Mouse (Mus musculus): ENCODE results near the gene Itgax. TPM values are rescaled to one million over a fixed set of nuclear protein-coding genes. Genes with fewer than 3 reads are reported as not detected.

Gene Itgax
- polyA plus RNA-seq (2014; fragmentation: Nextera tagmentation; extraction: Ambion mirVana) = not detected in 2 replicates

DNA sequence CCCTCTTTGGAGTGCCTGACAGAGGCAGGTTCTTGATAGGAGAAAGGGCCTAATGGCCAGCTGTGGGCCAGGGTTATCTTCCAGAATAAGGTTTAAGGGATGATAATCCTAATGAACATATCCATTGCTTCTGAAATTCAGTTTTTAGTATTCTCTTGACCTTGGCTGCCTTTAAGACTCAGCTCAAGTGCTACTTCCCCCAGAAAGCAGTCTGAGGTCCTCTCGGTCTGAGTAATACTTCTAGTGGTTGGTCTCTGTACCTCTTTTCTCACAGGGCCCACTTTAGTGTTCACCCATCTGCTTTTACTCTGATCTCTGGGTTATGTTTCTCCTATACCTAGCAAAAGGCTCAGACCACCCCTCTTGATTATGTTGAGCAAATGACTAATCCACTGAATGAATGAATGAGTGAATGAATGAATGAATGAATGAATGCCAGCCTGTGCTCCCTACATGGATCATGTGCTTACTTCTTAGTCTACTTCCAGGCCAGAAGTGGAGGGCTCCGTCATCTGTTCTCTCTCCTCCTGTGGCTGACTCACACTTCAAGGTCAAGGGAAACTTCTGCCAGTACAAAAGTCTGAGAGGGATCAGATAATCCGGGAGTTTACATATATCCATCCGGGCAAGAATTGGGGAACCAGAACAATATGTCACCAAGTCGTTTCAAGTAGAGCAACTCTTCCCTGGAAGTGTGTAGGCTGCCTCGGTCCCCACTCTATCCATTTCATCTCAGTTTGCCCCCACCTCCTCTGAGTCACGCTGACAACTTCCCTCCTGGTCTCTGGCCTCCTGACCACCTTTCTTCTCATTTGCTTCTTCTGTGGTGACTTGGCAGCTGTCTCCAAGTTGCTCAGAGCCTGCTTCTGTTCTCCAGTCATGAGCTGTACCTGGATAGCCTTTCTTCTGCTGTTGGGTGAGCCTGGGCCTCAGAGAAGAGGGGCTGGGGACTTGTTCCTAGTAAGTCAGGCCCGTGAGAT, at the start of gene Itgax:
Gene Itgax (plus strand): TSS at position 807 of the 980 bp plus-strand sequence.
- H3K36me3 ChIP-seq (ENCODE audit: control insufficient read depth, insufficient read depth, low read length) = no peaks in the 10 kb centered on the region
- no peak within 1 kb of the TSS for H3K4me3 ChIP-seq (ENCODE audit: low read depth, low read length)
- H3K4me2 ChIP-seq (ENCODE audit: low read depth) = no peak within 1 kb of the TSS
- no peak for ATAC-seq (ENCODE audit: insufficient read depth, low FRiP score, low TSS enrichment)
- WGBS = 89% methylated on average over 8 of the region's 8 CpGs
- H3K9me3 ChIP-seq (ENCODE audit: control insufficient read depth, low read length) = no peaks in the 10 kb centered on the region
- H3K27ac ChIP-seq (ENCODE audit: low read depth, low read length) = no peak within 1 kb of the TSS
- H3K27me3 ChIP-seq (ENCODE audit: control insufficient read depth, insufficient read depth, low read length) = no peaks in the 10 kb centered on the region
- no peak within 1 kb of the TSS for H3K9ac ChIP-seq (ENCODE audit: low read length)
- DNase-seq (ENCODE audit: low spot score) = no peak
- H3K4me1 ChIP-seq (ENCODE audit: control insufficient read depth, insufficient read depth, low read length) = no peaks in the 10 kb centered on the region

DNA sequence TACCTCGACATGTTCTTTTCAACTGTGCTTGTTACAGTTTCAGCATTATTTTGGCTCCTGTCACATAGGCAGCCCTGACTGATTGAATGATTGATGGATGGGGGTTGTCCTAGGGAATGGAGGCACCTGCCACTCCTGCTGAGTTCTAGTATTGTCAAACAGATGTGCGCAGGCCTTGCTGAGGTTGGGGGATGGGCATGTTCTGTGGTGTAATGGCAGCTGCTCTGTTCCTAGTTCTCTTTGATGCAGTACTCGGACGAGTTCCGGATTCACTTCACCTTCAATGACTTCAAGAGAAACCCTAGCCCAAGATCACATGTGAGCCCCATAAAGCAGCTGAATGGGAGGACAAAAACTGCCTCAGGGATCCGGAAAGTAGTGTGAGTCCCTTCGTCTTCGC, 49.3 kb upstream of the Itgax start:
- no peaks in the 10 kb centered on the region for H3K27me3 ChIP-seq (ENCODE audit: control insufficient read depth, insufficient read depth, low read length)
- no peaks in the 10 kb centered on the region for H3K4me1 ChIP-seq (ENCODE audit: control insufficient read depth, insufficient read depth, low read length)
- no peak for ATAC-seq (ENCODE audit: insufficient read depth, low FRiP score, low TSS enrichment)
- DNase-seq (ENCODE audit: low spot score) = no peak
- H3K27ac ChIP-seq (ENCODE audit: low read depth, low read length) = no peak overlapping the region
- H3K4me3 ChIP-seq (ENCODE audit: low read depth, low read length) = no peak overlapping the region
- WGBS = 72% methylated on average over 8 of the region's 8 CpGs
- H3K4me2 ChIP-seq (ENCODE audit: low read depth) = no peak overlapping the region
- H3K9me3 ChIP-seq (ENCODE audit: control insufficient read depth, low read length) = no peaks in the 10 kb centered on the region
- no peaks in the 10 kb centered on the region for H3K36me3 ChIP-seq (ENCODE audit: control insufficient read depth, insufficient read depth, low read length)
- no peak overlapping the region for H3K9ac ChIP-seq (ENCODE audit: low read length)

DNA sequence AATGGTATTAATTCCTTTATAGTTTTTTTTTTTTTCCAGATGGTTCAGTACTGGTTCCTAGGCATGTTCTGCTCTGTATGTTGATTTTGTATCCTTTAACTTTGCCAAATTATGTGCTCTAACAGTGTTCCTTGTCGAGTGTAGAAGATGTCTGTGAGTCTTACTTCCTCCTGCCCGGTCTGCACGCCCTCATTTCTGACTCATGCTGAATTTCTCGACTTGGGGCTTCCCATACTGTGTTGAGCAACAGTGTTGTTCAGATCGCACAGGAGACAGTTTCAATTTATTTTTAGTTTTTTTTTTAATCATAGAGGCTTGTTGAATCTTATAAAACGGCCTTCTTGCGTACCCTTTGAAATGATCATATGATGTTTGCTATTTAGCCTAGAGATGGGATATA, 40.2 kb upstream of the Itgax start:
- Histone ChIP-seq H3K9ac (ENCODE audit: low read length) (no peak overlapping the region), H3K27me3 (ENCODE audit: control insufficient read depth, insufficient read depth, low read length) (no peaks in the 10 kb centered on the region), H3K36me3 (ENCODE audit: control insufficient read depth, insufficient read depth, low read length) (no peaks in the 10 kb centered on the region), H3K9me3 (ENCODE audit: control insufficient read depth, low read length) (no peaks in the 10 kb centered on the region), H3K4me3 (ENCODE audit: low read depth, low read length) (no peak overlapping the region), H3K4me1 (ENCODE audit: control insufficient read depth, insufficient read depth, low read length) (no peaks in the 10 kb centered on the region), H3K4me2 (ENCODE audit: low read depth) (no peak overlapping the region), H3K27ac (ENCODE audit: low read depth, low read length) (no peak overlapping the region)
- ATAC-seq (ENCODE audit: insufficient read depth, low FRiP score, low TSS enrichment) = no peak
- 92% methylated on average over 7 of the region's 7 CpGs for WGBS
- DNase-seq (ENCODE audit: low spot score) = no peak

DNA sequence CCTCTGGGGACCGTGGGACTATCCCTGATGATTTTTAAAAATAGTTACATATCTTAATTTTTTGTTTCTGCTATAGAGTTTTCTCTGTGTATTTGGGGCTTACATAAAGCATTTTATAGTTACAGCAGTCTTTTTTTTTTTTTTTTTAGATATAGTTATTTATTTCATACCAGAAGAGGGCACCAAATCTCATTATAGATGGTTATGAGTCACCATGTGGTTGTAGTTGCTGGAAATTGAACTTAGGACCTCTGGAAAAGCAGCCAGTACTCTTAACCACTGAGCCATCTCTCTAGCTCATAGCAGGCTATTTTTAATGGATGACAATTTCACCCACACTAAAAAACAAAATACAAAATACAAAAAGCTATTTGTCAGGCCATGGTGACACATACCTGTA, 31.2 kb upstream of the Itgax start:
- 96% methylated on average over 1 of the region's 1 CpGs for WGBS
- ATAC-seq (ENCODE audit: insufficient read depth, low FRiP score, low TSS enrichment) = no peak
- Histone ChIP-seq H3K4me1 (ENCODE audit: control insufficient read depth, insufficient read depth, low read length) (no peaks in the 10 kb centered on the region), H3K27me3 (ENCODE audit: control insufficient read depth, insufficient read depth, low read length) (no peaks in the 10 kb centered on the region), H3K9me3 (ENCODE audit: control insufficient read depth, low read length) (no peaks in the 10 kb centered on the region), H3K4me2 (ENCODE audit: low read depth) (no peak overlapping the region), H3K9ac (ENCODE audit: low read length) (no peak overlapping the region), H3K36me3 (ENCODE audit: control insufficient read depth, insufficient read depth, low read length) (no peaks in the 10 kb centered on the region), H3K27ac (ENCODE audit: low read depth, low read length) (no peak overlapping the region), H3K4me3 (ENCODE audit: low read depth, low read length) (no peak overlapping the region)
- no peak for DNase-seq (ENCODE audit: low spot score)

DNA sequence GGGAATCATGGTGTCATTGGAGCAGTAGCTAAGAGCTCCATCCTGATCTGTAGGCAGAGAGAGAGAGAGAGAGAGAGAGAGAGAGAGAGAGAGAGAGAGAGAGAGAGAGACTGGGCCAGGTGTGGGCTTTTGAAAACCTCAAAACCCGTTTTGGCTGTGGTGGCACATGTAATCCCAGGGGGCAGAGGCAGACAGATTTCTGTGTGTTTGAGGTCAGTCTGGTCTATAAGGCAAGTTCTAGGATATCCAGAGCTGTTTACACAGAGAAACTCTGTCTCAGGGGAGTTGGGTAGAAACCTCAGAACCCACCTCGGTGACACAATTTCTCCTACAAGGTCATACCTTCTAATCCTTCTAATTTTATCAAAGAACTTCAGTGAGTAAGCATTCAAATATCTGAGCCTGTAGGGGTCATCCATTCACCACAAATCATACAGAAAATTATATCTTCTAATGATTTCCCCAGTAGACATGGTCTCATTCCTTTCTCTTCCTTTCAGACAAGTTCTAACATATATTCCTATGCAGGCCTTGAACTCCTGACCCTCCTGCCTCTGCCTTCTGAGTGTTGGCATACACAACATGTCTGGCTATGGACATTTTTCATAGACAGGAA, 28.5 kb upstream of the Itgax start:
- H3K9me3 ChIP-seq (ENCODE audit: control insufficient read depth, low read length) = no peaks in the 10 kb centered on the region
- H3K9ac ChIP-seq (ENCODE audit: low read length) = no peak overlapping the region
- WGBS = 79% methylated on average over 2 of the region's 2 CpGs
- H3K36me3 ChIP-seq (ENCODE audit: control insufficient read depth, insufficient read depth, low read length) = no peaks in the 10 kb centered on the region
- no peaks in the 10 kb centered on the region for H3K4me1 ChIP-seq (ENCODE audit: control insufficient read depth, insufficient read depth, low read length)
- H3K27me3 ChIP-seq (ENCODE audit: control insufficient read depth, insufficient read depth, low read length) = no peaks in the 10 kb centered on the region
- no peak overlapping the region for H3K4me2 ChIP-seq (ENCODE audit: low read depth)
- ATAC-seq (ENCODE audit: insufficient read depth, low FRiP score, low TSS enrichment) = no peak
- no peak overlapping the region for H3K4me3 ChIP-seq (ENCODE audit: low read depth, low read length)
- no peak overlapping the region for H3K27ac ChIP-seq (ENCODE audit: low read depth, low read length)
- DNase-seq (ENCODE audit: low spot score) = no peak

DNA sequence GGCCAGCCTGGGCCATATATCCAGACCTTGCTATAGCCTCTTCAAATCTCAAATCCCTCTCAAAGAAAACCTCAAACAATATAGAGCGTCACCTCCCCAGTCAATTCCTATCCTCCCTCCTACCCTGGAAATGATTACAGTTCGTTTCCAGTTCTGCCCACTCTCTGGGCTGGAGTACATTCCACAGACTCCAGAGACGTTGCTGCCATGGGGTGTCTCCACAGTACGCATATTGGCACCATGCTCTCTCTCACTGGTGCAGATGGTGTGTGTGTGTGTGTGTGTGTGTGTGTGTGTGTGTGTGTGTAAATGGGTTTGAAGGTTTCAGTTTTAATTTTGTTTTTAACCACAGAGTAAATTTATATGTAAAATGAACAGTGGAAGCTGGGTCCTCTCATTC, 24.1 kb upstream of the Itgax start:
- DNase-seq (ENCODE audit: low spot score) (no peak), ATAC-seq (ENCODE audit: insufficient read depth, low FRiP score, low TSS enrichment) (no peak)
- Histone ChIP-seq H3K36me3 (ENCODE audit: control insufficient read depth, insufficient read depth, low read length) (no peaks in the 10 kb centered on the region), H3K4me2 (ENCODE audit: low read depth) (no peak overlapping the region), H3K9me3 (ENCODE audit: control insufficient read depth, low read length) (no peaks in the 10 kb centered on the region), H3K9ac (ENCODE audit: low read length) (no peak overlapping the region), H3K27me3 (ENCODE audit: control insufficient read depth, insufficient read depth, low read length) (no peaks in the 10 kb centered on the region), H3K4me1 (ENCODE audit: control insufficient read depth, insufficient read depth, low read length) (no peaks in the 10 kb centered on the region), H3K4me3 (ENCODE audit: low read depth, low read length) (no peak overlapping the region), H3K27ac (ENCODE audit: low read depth, low read length) (no peak overlapping the region)
- 78% methylated on average over 4 of the region's 4 CpGs for WGBS

DNA sequence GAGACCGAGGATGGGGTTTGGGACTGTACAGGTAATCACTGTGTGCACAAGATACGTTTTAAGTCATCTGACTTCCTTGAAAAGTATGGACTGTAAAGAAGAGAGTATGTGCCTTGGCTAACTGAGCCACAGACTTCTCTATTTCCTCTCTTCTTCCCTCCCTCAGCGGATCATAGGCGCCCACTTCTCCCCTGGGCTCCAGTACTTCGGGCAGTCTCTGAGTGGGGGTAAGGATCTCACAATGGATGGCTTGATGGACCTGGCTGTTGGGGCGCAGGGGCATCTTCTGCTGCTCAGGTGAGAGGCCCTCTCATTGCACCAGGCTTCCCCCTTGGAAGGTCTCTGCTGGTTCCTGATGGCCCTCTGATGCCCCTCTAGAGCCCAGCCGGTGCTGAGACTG, 21.9 kb upstream of the Itgax start:
- 87% methylated on average over 7 of the region's 7 CpGs for WGBS
- H3K9me3 ChIP-seq (ENCODE audit: control insufficient read depth, low read length) = no peaks in the 10 kb centered on the region
- H3K4me1 ChIP-seq (ENCODE audit: control insufficient read depth, insufficient read depth, low read length) = no peaks in the 10 kb centered on the region
- no peak overlapping the region for H3K9ac ChIP-seq (ENCODE audit: low read length)
- no peak overlapping the region for H3K4me2 ChIP-seq (ENCODE audit: low read depth)
- ATAC-seq (ENCODE audit: insufficient read depth, low FRiP score, low TSS enrichment) (no peak), DNase-seq (ENCODE audit: low spot score) (no peak)
- H3K27me3 ChIP-seq (ENCODE audit: control insufficient read depth, insufficient read depth, low read length) = no peaks in the 10 kb centered on the region
- H3K27ac ChIP-seq (ENCODE audit: low read depth, low read length) = no peak overlapping the region
- no peak overlapping the region for H3K4me3 ChIP-seq (ENCODE audit: low read depth, low read length)
- no peaks in the 10 kb centered on the region for H3K36me3 ChIP-seq (ENCODE audit: control insufficient read depth, insufficient read depth, low read length)

DNA sequence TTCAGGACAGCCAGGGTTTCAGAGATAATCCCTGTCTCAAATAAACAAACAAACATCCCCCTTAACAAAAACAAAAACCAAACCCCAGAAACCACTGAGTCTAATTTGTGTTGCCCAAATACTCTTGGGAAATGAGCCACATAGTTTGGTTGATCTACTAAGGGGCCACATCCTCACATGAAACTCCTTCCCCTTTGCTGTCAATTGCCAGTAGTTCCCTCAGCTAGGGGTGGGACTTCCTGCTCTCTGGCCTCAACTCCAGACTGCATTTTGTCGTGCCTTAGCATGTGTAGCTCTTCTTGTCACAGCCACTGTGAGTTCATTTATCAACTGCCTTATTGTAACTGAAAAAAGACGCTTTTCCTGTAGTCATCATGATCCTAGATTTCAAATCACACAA, 19.0 kb upstream of the Itgax start:
- Histone ChIP-seq H3K9ac (ENCODE audit: low read length) (no peak overlapping the region), H3K27me3 (ENCODE audit: control insufficient read depth, insufficient read depth, low read length) (no peaks in the 10 kb centered on the region), H3K4me3 (ENCODE audit: low read depth, low read length) (no peak overlapping the region), H3K9me3 (ENCODE audit: control insufficient read depth, low read length) (no peaks in the 10 kb centered on the region), H3K27ac (ENCODE audit: low read depth, low read length) (no peak overlapping the region), H3K36me3 (ENCODE audit: control insufficient read depth, insufficient read depth, low read length) (no peaks in the 10 kb centered on the region), H3K4me1 (ENCODE audit: control insufficient read depth, insufficient read depth, low read length) (no peaks in the 10 kb centered on the region), H3K4me2 (ENCODE audit: low read depth) (no peak overlapping the region)
- ATAC-seq (ENCODE audit: insufficient read depth, low FRiP score, low TSS enrichment) = no peak
- no peak for DNase-seq (ENCODE audit: low spot score)
- WGBS = 78% methylated on average over 2 of the region's 2 CpGs

DNA sequence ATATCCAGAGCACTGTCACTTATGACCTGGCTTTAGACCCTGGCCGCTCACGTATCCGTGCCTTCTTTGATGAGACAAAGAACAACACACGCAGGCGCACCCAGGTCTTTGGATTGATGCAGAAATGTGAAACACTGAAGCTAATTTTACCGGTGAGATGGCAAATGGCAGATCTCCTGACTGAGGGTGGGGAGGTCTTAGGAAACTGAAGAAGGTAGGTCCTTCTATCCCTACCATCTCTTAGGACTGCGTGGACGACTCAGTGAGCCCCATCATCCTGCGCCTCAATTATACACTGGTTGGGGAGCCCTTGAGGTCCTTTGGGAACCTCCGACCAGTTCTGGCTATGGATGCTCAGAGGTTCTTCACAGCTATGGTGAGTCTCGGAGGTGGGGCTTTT, 17.2 kb upstream of the Itgax start:
- ATAC-seq (ENCODE audit: insufficient read depth, low FRiP score, low TSS enrichment) (no peak), DNase-seq (ENCODE audit: low spot score) (no peak)
- Histone ChIP-seq H3K4me3 (ENCODE audit: low read depth, low read length) (no peak overlapping the region), H3K36me3 (ENCODE audit: control insufficient read depth, insufficient read depth, low read length) (no peaks in the 10 kb centered on the region), H3K4me2 (ENCODE audit: low read depth) (no peak overlapping the region), H3K4me1 (ENCODE audit: control insufficient read depth, insufficient read depth, low read length) (no peaks in the 10 kb centered on the region), H3K27ac (ENCODE audit: low read depth, low read length) (no peak overlapping the region), H3K9ac (ENCODE audit: low read length) (no peak overlapping the region), H3K9me3 (ENCODE audit: control insufficient read depth, low read length) (no peaks in the 10 kb centered on the region), H3K27me3 (ENCODE audit: control insufficient read depth, insufficient read depth, low read length) (no peaks in the 10 kb centered on the region)
- 92% methylated on average over 11 of the region's 11 CpGs for WGBS
